Mouse (Mus musculus): ENCODE data around the gene Ash1l.

DNA sequence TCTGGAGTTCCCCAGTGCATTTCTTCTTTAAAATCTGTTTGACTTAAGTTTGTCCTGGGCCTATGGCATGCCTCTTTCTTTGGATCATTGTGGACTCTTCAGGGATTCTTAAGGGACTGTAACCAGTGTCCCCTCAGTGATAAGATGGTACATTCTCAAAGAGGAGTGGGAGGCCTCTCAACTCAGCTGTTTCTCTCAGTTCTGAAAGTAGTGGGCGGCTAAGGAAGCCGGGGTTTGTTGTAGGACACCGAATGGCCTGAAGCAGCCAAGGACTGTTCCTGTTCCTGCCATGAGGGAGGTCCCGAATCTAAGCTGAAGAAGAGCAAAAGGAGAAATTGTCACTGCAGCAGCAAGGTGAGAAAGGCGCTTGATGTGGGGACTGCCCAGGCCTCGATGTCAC lies 45.2 kb upstream of the Ash1l start:
- TF ChIP-seq CTCF (IDR thresholded peaks at IDR 0.05; ENCODE audit: low read depth, low read length), result no peak
- TF ChIP-seq POLR2A (IDR thresholded peaks at IDR 0.05; ENCODE audit: extremely low read depth, insufficient read depth, low read length), result no peak

Measured in liver, adult 2 months (tissue).